Mouse (Mus musculus) thymus, adult 2 months (tissue): ENCODE data around the gene Vangl2. TPM values are rescaled to one million over a fixed set of nuclear protein-coding genes. Genes with fewer than 3 reads are reported as not detected.

Experiments
- DNase-seq: peaks from one replicate; pipeline ENCODE4 v3.0.0; 2021
- H3K27ac ChIP-seq: fragments of 200-500 bp; 2 replicates; pipeline ENCODE4 v1.5.1; 2012; ENCODE audit warnings: low read length, control low read depth; ENCODE audit not compliant: control insufficient read depth, insufficient read depth
- H3K27me3 ChIP-seq: fragments of 200-500 bp; 2 replicates; pipeline ENCODE4 v1.6.1; 2012; ENCODE audit warnings: mild to moderate bottlenecking, low read length, moderate library complexity, mixed read lengths; ENCODE audit not compliant: control insufficient read depth, insufficient read depth
- H3K36me3 ChIP-seq: fragments of 200-500 bp; 2 replicates; pipeline ENCODE4 v1.6.1; 2012; ENCODE audit warnings: mild to moderate bottlenecking, low read length, moderate library complexity; ENCODE audit not compliant: control insufficient read depth, insufficient read depth
- H3K4me1 ChIP-seq: fragments of 200-500 bp; replicated peaks from 2 replicates; pipeline ENCODE4 v1.6.1; 2012; ENCODE audit warnings: low read length; ENCODE audit not compliant: control insufficient read depth, insufficient read depth
- H3K4me3 ChIP-seq: fragments of 200-500 bp; 2 replicates; pipeline ENCODE4 v1.5.1; 2012; ENCODE audit warnings: mild to moderate bottlenecking, low read length, control low read depth, moderate library complexity; ENCODE audit not compliant: control insufficient read depth, insufficient read depth
- CTCF ChIP-seq: fragments of 200-500 bp; IDR thresholded peaks from 2 replicates; pipeline ENCODE4 v1.5.1; 2012; ENCODE audit warnings: mild to moderate bottlenecking, control low read depth, low read length, moderate library complexity, borderline replicate concordance; ENCODE audit not compliant: control insufficient read depth, poor library complexity, insufficient read depth; ENCODE audit errors: extremely low read depth
- POLR2A ChIP-seq: fragments of 200-500 bp; IDR thresholded peaks from 2 replicates; pipeline ENCODE4 v1.6.1; 2012; ENCODE audit warnings: mild to moderate bottlenecking, low read length, control low read depth, moderate library complexity; ENCODE audit not compliant: control insufficient read depth, poor library complexity, insufficient read depth; ENCODE audit errors: extremely low read depth
- WGBS: fragments of 180-500 bp; shearing (Covaris S2); methylation state at CpG from one replicate; pipeline ENCODE4 v1.1.7; 2018; 5-methylcytosine and 5-hydroxymethylcytosine counted together
- polyA plus RNA-seq: library from polyadenylated mRNA; depleted of rRNA; stranded (reverse); fragments of >200 nt; gene quantifications from 2 replicates; pipeline ENCODE4 v1.2.3, GENCODE M21; 2012; rRNA removed

Vangl2 gene
- polyA plus RNA-seq, 1 experiment: 20.5 TPM

GRCm38 (mm10) chr1:171961704-171962103 lies 66.5 kb downstream of the Vangl2 start:
- TF ChIP-seq CTCF (no peak), POLR2A (no peak)
- no peaks in the 10 kb centered on the region for H3K27me3 ChIP-seq
- peak; percentile 56 for DNase-seq
- peak overlapping the region; percentile 54 for H3K27ac ChIP-seq
- peaks cover 27% of the 10 kb centered on the region for H3K4me1 ChIP-seq
- 17% methylated on average over 6 of the region's 6 CpGs for WGBS
- H3K4me3 ChIP-seq: no peak overlapping the region
- H3K36me3 ChIP-seq: no peaks in the 10 kb centered on the region

GRCm38 (mm10) chr1:171960726-171961125 lies 67.5 kb downstream of the Vangl2 start:
- TF ChIP-seq CTCF (no peak), POLR2A (no peak)
- Histone ChIP-seq H3K27ac (peak overlapping the region; percentile 46; the same call in 1 of the 2 replicates), H3K4me3 (no peak overlapping the region), H3K36me3 (no peaks in the 10 kb centered on the region), H3K4me1 (peaks cover 24% of the 10 kb centered on the region), H3K27me3 (no peaks in the 10 kb centered on the region)
- 95% methylated on average over 5 of the region's 5 CpGs for WGBS
- DNase-seq: no peak

GRCm38 (mm10) chr1:171957411-171957810 lies 70.8 kb downstream of the Vangl2 start:
- 5% methylated on average over 2 of the region's 2 CpGs for WGBS
- DNase-seq: no peak
- Histone ChIP-seq H3K27me3 (no peaks in the 10 kb centered on the region), H3K27ac (no peak overlapping the region), H3K4me1 (peaks cover 21% of the 10 kb centered on the region), H3K4me3 (no peak overlapping the region), H3K36me3 (no peaks in the 10 kb centered on the region)
- TF ChIP-seq CTCF: no peak
- no peak for TF ChIP-seq POLR2A

GRCm38 (mm10) chr1:171955071-171955470 lies 73.2 kb downstream of the Vangl2 start:
- DNase-seq: no peak
- H3K27me3 ChIP-seq: no peaks in the 10 kb centered on the region
- WGBS: 19% methylated on average over 6 of the region's 6 CpGs
- H3K27ac ChIP-seq: no peak overlapping the region
- H3K4me1 ChIP-seq: peaks cover 13% of the 10 kb centered on the region
- TF ChIP-seq CTCF (no peak), POLR2A (no peak)
- H3K4me3 ChIP-seq: no peak overlapping the region
- H3K36me3 ChIP-seq: peaks cover 6% of the 10 kb centered on the region; the same call in 1 of the 2 replicates

Other genes with a start within 250 kb of the Vangl2 start
- 22.3 and 27.8 TPM in 2 replicates for gene Cd84, start 188.7 kb downstream of the Vangl2 start, polyA plus RNA-seq
- gene Gm10521, start 132.8 kb downstream of the Vangl2 start, polyA plus RNA-seq: 9.5 and 11.6 TPM in 2 replicates
- 46.6 and 52.0 TPM in 2 replicates for gene Slamf6, start 110.9 kb downstream of the Vangl2 start, polyA plus RNA-seq
- gene Nhlh1, start 29.1 kb upstream of the Vangl2 start, polyA plus RNA-seq: 0.14 and 0.18 TPM in 2 replicates
- gene Copa, start 54.1 kb upstream of the Vangl2 start, polyA plus RNA-seq: 53.9 and 58.9 TPM in 2 replicates
- gene Ncstn, start 54.4 kb upstream of the Vangl2 start, polyA plus RNA-seq: 130 and 133 TPM in 2 replicates
- gene Pex19, start 98.3 kb upstream of the Vangl2 start, polyA plus RNA-seq: 68.5 and 76.9 TPM in 2 replicates
- gene Dcaf8, start 119.6 kb upstream of the Vangl2 start, polyA plus RNA-seq: 79.7 and 81.0 TPM in 2 replicates
- gene Pea15a, start 178.4 kb upstream of the Vangl2 start, polyA plus RNA-seq: 28.4 and 38.8 TPM in 2 replicates
- gene Casq1, start 191.4 kb upstream of the Vangl2 start, polyA plus RNA-seq: 0.54 and 1.4 TPM in 2 replicates
- 0.07 TPM in 1 of 2 replicates, not detected in the other for gene Atp1a4, start 230.0 kb upstream of the Vangl2 start, polyA plus RNA-seq
- 159 and 162 TPM in 2 replicates for gene Igsf8, start 233.2 kb upstream of the Vangl2 start, polyA plus RNA-seq